Mouse (Mus musculus) small intestine, adult 2 months (tissue): ENCODE data around the gene Selenoh.

Experiments
- CTCF ChIP-seq: fragments of 200-500 bp; IDR thresholded peaks from 2 replicates; pipeline ENCODE4 v1.5.1; 2012; ENCODE audit warnings: low read depth, mild to moderate bottlenecking, control low read depth, inconsistent platforms, low read length, moderate library complexity, mixed read lengths; ENCODE audit not compliant: insufficient replicate concordance, insufficient read length; ENCODE audit errors: extremely low read depth
- POLR2A ChIP-seq: fragments of 200-500 bp; IDR thresholded peaks from 2 replicates; pipeline ENCODE4 v1.6.1; 2012; ENCODE audit warnings: low read depth, mild to moderate bottlenecking, control low read depth, inconsistent platforms, low read length, moderate library complexity

DNA sequence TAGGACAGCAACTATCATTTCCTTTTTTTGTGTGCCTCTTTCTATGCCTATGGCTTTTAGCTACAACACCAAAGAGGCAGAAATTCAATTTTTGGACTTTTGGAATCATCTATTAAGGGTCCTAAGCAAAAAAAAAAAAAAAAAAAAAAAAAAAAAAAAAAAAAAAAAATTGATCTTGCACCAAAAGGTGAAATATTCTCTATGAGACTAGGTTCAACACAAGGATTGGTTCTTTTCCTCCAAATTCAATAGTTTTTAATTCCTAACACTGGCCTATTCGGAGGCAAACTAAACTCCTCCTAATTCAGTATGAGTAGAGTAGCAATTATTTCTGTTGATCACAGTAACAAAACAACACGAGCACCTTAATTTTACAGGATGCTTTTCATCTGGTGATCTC lies 41.3 kb upstream of the Selenoh start:
- TF ChIP-seq POLR2A, result no peak
- no peak for TF ChIP-seq CTCF
